Comparison of ENCODE assay signal across 12 mouse cellular contexts in genomic region chr11:29638861-29639260, GRCm38 (mm10). TPM values are rescaled to one million over a fixed set of nuclear protein-coding genes. Genes with fewer than 3 reads are reported as not detected.
DNase-seq lines count a peak whose midpoint lies in the region; ATAC-seq lines count a peak whose summit lies in the region.
"Had no signal": no experiment of that assay in that cellular context is flagged by ENCODE, and none has a peak within 500 bp of the region (broad histone marks: within the 10 kb centered on the region; RNA-seq: fewer than 3 reads in every experiment).

No protein-coding gene starts in this region.

- H3K4me1 ChIP-seq in embryonic facial prominence, embryonic 12.5 days, result peaks cover 6% of the 10 kb centered on the region; the same call in 1 of the 2 replicates
- H3K4me1 ChIP-seq in embryonic facial prominence, embryonic 10.5 days, result peaks cover 4% of the 10 kb centered on the region; the same call in 1 of the 2 replicates

- H3K27ac ChIP-seq in embryonic facial prominence, embryonic 12.5 days, result peak overlapping the region; percentile 17; the same call in 1 of the 2 replicates
- no peak overlapping the region for H3K27ac ChIP-seq in embryonic facial prominence, embryonic 10.5 days (replicated peaks)
- H3K27ac ChIP-seq: layer of hippocampus, adult 2 months; neural tube, embryonic 13.5 days had no signal

- no peak for ATAC-seq in embryonic facial prominence, embryonic 12.5 days (ENCODE audit: insufficient number of reproducible peaks, insufficient read depth, low FRiP score, low TSS enrichment)

- no peak overlapping the region for H3K4me3 ChIP-seq in embryonic facial prominence, embryonic 12.5 days
- H3K4me3 ChIP-seq in embryonic facial prominence, embryonic 10.5 days, result no peak overlapping the region
- H3K4me3 ChIP-seq: layer of hippocampus, adult 2 months; megakaryocyte, embryonic 14.5 days; neural tube, embryonic 13.5 days had no signal

- WGBS in embryonic facial prominence, embryonic 12.5 days, result 28% methylated on average over 2 of the region's 2 CpGs
- 49% methylated on average over 2 of the region's 2 CpGs for WGBS in embryonic facial prominence, embryonic 10.5 days

- H3K27me3 ChIP-seq in embryonic facial prominence, embryonic 12.5 days, result no peaks in the 10 kb centered on the region
- no peaks in the 10 kb centered on the region for H3K27me3 ChIP-seq in embryonic facial prominence, embryonic 10.5 days (replicated peaks; ENCODE audit: low read depth, poor library complexity, severe bottlenecking)
- H3K27me3 ChIP-seq: neural tube, embryonic 13.5 days had no signal

- H3K4me2 ChIP-seq in embryonic facial prominence, embryonic 12.5 days (replicated peaks), result no peak overlapping the region
- H3K4me2 ChIP-seq: neural tube, embryonic 13.5 days had no signal

- no peak overlapping the region for H3K9ac ChIP-seq in embryonic facial prominence, embryonic 12.5 days
- H3K9ac ChIP-seq: neural tube, embryonic 13.5 days had no signal

- H3K9me3 ChIP-seq in embryonic facial prominence, embryonic 12.5 days, result no peaks in the 10 kb centered on the region
- no peaks in the 10 kb centered on the region for H3K9me3 ChIP-seq in embryonic facial prominence, embryonic 10.5 days
- H3K9me3 ChIP-seq: megakaryocyte, embryonic 14.5 days; neural tube, embryonic 13.5 days had no signal

- DNase-seq in embryonic facial prominence, embryonic 10.5 days (ENCODE audit: low spot score), result no peak
- peak; percentile 16 to 17 for DNase-seq in urinary bladder, postnatal 36 days (ENCODE audit: low spot score in 2 of 2)
- no peak for DNase-seq in urinary bladder, postnatal 10 days (ENCODE audit: low spot score)
- peak; percentile 28 for DNase-seq in heart, postnatal 4 days
- DNase-seq in ovary, adult 18-20 months (ENCODE audit: low spot score), result no peak
- no peak for DNase-seq in B cell, adult 2 months
- DNase-seq in kidney, adult 11 months, result no peak
- DNase-seq: liver had no signal

- no peaks in the 10 kb centered on the region for H3K36me3 ChIP-seq in embryonic facial prominence, embryonic 12.5 days
- H3K36me3 ChIP-seq in embryonic facial prominence, embryonic 10.5 days (replicated peaks), result no peaks in the 10 kb centered on the region
- H3K36me3 ChIP-seq: neural tube, embryonic 13.5 days had no signal

RNA-seq across cellular contexts. Expression of gene Rtn4, which starts 53.9 kb away (rescaled TPM):
- 88.5 and 92.4 TPM in 2 replicates for polyA plus RNA-seq in embryonic facial prominence, embryonic 12.5 days (2016; fragmentation: Nextera tagmentation; extraction: Ambion mirVana)
- 59.5 and 63.3 TPM in 2 replicates for polyA plus RNA-seq in embryonic facial prominence, embryonic 10.5 days (2016; fragmentation: Nextera tagmentation; extraction: Ambion mirVana)
- total RNA-seq in heart, postnatal 4 days (2021), result 100 to 1,000 TPM; 231 to 239 TPM

Comparison
In these comparisons a context has a peak if more than half of its experiments do, and no peak if none do; other contexts are left out.
1. DNase-seq: peak in urinary bladder, postnatal 36 days (2 of 2) and heart, postnatal 4 days (single experiment); none in embryonic facial prominence, embryonic 10.5 days (single experiment), urinary bladder, postnatal 10 days (single experiment), ovary, adult 18-20 months (single experiment), B cell, adult 2 months (0 of 2) and kidney, adult 11 months (single experiment).